Mouse (Mus musculus): ENCODE data around the gene Pds5b.

GRCm38 (mm10) chr5:150829499-150829898 lies 156.0 kb downstream of the Pds5b start:
- TF ChIP-seq CTCF (IDR thresholded peaks at IDR 0.05; ENCODE audit: borderline replicate concordance, control insufficient read depth, extremely low read depth, insufficient read depth, low read length, poor library complexity): no peak
- no peak for TF ChIP-seq POLR2A (IDR thresholded peaks at IDR 0.05; ENCODE audit: control insufficient read depth, extremely low read depth, insufficient read depth, low read length, poor library complexity)
